Mouse (Mus musculus) midbrain, postnatal 0 days (tissue): Measurements from ENCODE around the gene 5830473C10Rik. TPM values are rescaled to one million over a fixed set of nuclear protein-coding genes. Genes with fewer than 3 reads are reported as not detected.
"Not testable (repeated sequence)": the region's sequence is repeated elsewhere in the genome, so short reads cannot be mapped to it uniquely, and the experiment has no call there.

Source experiments
- ATAC-seq: fragments of 200-750 bp; cut with Nextera tagmentation; 2 replicates; pipeline ENCODE4 v1.8.0; 2017; ENCODE audit warnings: moderate number of reproducible peaks, mild to moderate bottlenecking, moderate TSS enrichment, moderate library complexity; ENCODE audit not compliant: low FRiP score
- DNase-seq: peaks from one replicate; pipeline ENCODE4 v3.0.0-alpha.2; 2015; ENCODE audit warnings: low spot score
- H3K27ac ChIP-seq: fragments of 300-500 bp; sonication (generic); 2 replicates; pipeline ENCODE4 v1.5.1; 2014; ENCODE audit warnings: low read depth, mild to moderate bottlenecking, low read length, mixed read lengths
- H3K27me3 ChIP-seq: fragments of 300-500 bp; sonication (generic); 2 replicates; pipeline ENCODE4 v1.6.1; 2014; ENCODE audit warnings: low read length, control low read depth, mixed read lengths; ENCODE audit not compliant: insufficient read depth
- H3K36me3 ChIP-seq: fragments of 300-500 bp; sonication (generic); 2 replicates; pipeline ENCODE4 v1.6.1; 2014; ENCODE audit warnings: low read length, control low read depth, mixed read lengths; ENCODE audit not compliant: insufficient read depth
- H3K4me1 ChIP-seq: fragments of 300-500 bp; sonication (generic); 2 replicates; pipeline ENCODE4 v1.6.1; 2014; ENCODE audit warnings: mild to moderate bottlenecking, control low read depth, antibody characterized with exemption, low read length, mixed read lengths; ENCODE audit not compliant: insufficient read depth
- H3K4me2 ChIP-seq: fragments of 300-500 bp; sonication (generic); 2 replicates; pipeline ENCODE4 v1.6.1; 2014; ENCODE audit warnings: low read depth, mild to moderate bottlenecking, low read length, mixed read lengths; ENCODE audit not compliant: poor library complexity, severe bottlenecking
- H3K4me3 ChIP-seq: fragments of 300-500 bp; sonication (generic); 2 replicates; pipeline ENCODE4 v1.5.1; 2014; ENCODE audit warnings: low read depth, mild to moderate bottlenecking, low read length, moderate library complexity
- H3K9ac ChIP-seq: fragments of 300-500 bp; sonication (generic); replicated peaks from 2 replicates; pipeline ENCODE4 v1.6.1; 2014; ENCODE audit warnings: mild to moderate bottlenecking, low read length, moderate library complexity, mixed read lengths; ENCODE audit not compliant: poor library complexity, severe bottlenecking
- H3K9me3 ChIP-seq: fragments of 300-500 bp; sonication (generic); 2 replicates; pipeline ENCODE4 v1.6.1; 2016; ENCODE audit warnings: low read length, control low read depth
- CTCF ChIP-seq: IDR thresholded peaks from 2 replicates; pipeline ENCODE4 v1.5.1; 2016; ENCODE audit warnings: antibody characterized with exemption, mild to moderate bottlenecking
- WGBS: fragments of 180-500 bp; shearing (Covaris S2); extraction: QIAGEN DNeasy Blood & Tissue Kit; methylation state at CpG from one replicate; pipeline ENCODE4 v1.1.7; 2014; 5-methylcytosine and 5-hydroxymethylcytosine counted together
- polyA plus RNA-seq: library from polyadenylated mRNA; unstranded; fragments of >200 nt; fragmentation: Nextera tagmentation; extraction: Ambion mirVana; gene quantifications from 2 replicates; pipeline ENCODE4 v1.2.1, GENCODE M21; 2015
- total RNA-seq: library from RNA; depleted of rRNA; stranded (reverse); fragments of >200 nt; gene quantifications from 2 replicates; pipeline ENCODE4 v1.2.3, GENCODE M21; 2014

The 5830473C10Rik gene
- total and polyA plus RNA-seq, 2 experiments from 2014 or later, result 0.19 TPM; not detected in 1

- Histone ChIP-seq H3K4me2 (no peak overlapping the region), H3K4me1 (no peaks in the 10 kb centered on the region), H3K27ac (no peak overlapping the region), H3K9ac (no peak overlapping the region), H3K4me3 (no peak overlapping the region), H3K36me3 (no peaks in the 10 kb centered on the region), H3K27me3 (no peaks in the 10 kb centered on the region), H3K9me3 (no peaks in the 10 kb centered on the region)
- DNase-seq (peak; percentile 78), ATAC-seq (no peak; the same call in 1 of the 2 replicates)
- peak; percentile 82 for TF ChIP-seq CTCF
- 17% methylated on average over 6 of the region's 6 CpGs for WGBS
Observed at GRCm38 (mm10) chr5:90601469-90601868, 40.6 kb downstream of the 5830473C10Rik start.

GRCm38 (mm10) chr5:90603407-90603923, 42.6 kb downstream of the 5830473C10Rik start:
- ATAC-seq (no peak), DNase-seq (peak; percentile 30)
- no peak overlapping the region for H3K4me2 ChIP-seq
- no peaks in the 10 kb centered on the region for H3K9me3 ChIP-seq
- H3K36me3 ChIP-seq, result no peaks in the 10 kb centered on the region
- no peaks in the 10 kb centered on the region for H3K27me3 ChIP-seq
- TF ChIP-seq CTCF, result no peak
- no peak overlapping the region for H3K4me3 ChIP-seq
- H3K4me1 ChIP-seq, result no peaks in the 10 kb centered on the region
- 0 out of 2 replicates have a peak overlapping the region, but pooled peaks have one; percentile 10 for H3K9ac ChIP-seq
- H3K27ac ChIP-seq, result no peak overlapping the region
- 54% methylated on average over 13 of the region's 13 CpGs for WGBS

- ATAC-seq (no peak), DNase-seq (no peak)
- Histone ChIP-seq H3K4me3 (no peak overlapping the region), H3K27ac (no peak overlapping the region), H3K27me3 (no peaks in the 10 kb centered on the region), H3K36me3 (no peaks in the 10 kb centered on the region), H3K4me1 (no peaks in the 10 kb centered on the region), H3K4me2 (no peak overlapping the region), H3K9ac (no peak overlapping the region), H3K9me3 (no peaks in the 10 kb centered on the region)
- 78% methylated on average over 11 of the region's 11 CpGs for WGBS
- TF ChIP-seq CTCF, result no peak
Observed at GRCm38 (mm10) chr5:90608906-90609305, 48.0 kb downstream of the 5830473C10Rik start.

- Histone ChIP-seq H3K4me2 (no peak overlapping the region), H3K27ac (no peak overlapping the region), H3K9me3 (no peaks in the 10 kb centered on the region), H3K9ac (no peak overlapping the region), H3K36me3 (no peaks in the 10 kb centered on the region), H3K4me1 (no peaks in the 10 kb centered on the region), H3K4me3 (no peak overlapping the region), H3K27me3 (no peaks in the 10 kb centered on the region)
- no peak for TF ChIP-seq CTCF
- ATAC-seq, result no peak
- DNase-seq, result no peak
- WGBS, result 93% methylated on average over 3 of the region's 3 CpGs
Observed at GRCm38 (mm10) chr5:90611388-90611787, 50.5 kb downstream of the 5830473C10Rik start.

DNA sequence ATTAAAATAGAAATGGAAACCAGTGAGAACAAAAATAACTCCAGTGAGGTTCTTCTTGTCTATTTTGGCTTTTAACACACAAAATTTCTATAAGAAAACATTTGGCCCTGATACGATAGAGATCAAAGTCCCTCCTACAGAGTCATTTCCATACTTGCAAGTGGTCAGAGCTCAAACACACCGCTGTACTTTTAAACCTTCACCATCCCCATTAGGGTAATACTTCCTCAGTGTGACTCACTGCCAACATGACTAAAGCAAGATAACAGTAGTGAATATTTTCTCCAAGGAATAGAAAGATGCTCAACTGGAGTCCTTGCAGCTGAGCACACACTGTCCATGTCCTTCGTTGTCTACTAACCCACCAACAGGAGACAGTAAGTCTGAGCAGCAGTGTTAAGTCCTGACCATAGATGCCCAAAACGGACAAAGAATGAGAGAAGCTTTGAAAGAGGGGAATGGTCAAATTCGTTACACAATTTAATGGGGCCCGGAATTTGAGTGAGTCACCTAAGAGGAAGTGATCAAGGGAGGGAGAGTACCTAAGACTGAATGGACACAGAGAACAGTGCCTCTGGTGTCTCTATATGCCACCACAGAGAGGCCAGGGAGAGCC, 51.2 kb downstream of the 5830473C10Rik start:
- Histone ChIP-seq H3K4me1 (no peaks in the 10 kb centered on the region), H3K27me3 (no peaks in the 10 kb centered on the region), H3K4me2 (no peak overlapping the region), H3K9ac (no peak overlapping the region), H3K36me3 (no peaks in the 10 kb centered on the region), H3K27ac (no peak overlapping the region), H3K4me3 (no peak overlapping the region), H3K9me3 (no peaks in the 10 kb centered on the region)
- no peak for TF ChIP-seq CTCF
- no peak for DNase-seq
- ATAC-seq, result no peak
- WGBS, result 84% methylated on average over 6 of the region's 6 CpGs

DNA sequence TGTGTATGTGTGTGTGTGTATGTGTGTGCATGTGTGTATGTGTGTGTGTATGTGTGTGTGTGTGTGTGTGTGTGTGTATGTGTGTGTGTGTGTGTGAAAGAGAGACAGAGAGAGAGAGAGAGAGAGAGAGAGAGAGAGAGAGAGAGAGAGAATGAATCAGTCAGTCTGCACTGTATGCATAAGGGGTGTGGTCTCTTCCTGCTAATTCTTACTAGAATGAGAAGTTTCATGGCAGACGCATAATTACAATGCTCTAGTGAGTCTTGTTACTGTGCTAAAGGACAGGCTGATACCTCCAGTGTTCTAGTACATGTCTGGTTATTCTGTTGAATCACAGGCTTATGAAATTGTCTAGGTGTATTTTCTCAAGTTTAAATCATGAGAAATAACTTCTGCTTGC, 51.8 kb downstream of the 5830473C10Rik start:
- not testable (repeated sequence) for H3K4me3 ChIP-seq, H3K9me3 ChIP-seq, ATAC-seq, H3K36me3 ChIP-seq, DNase-seq, H3K27ac ChIP-seq, H3K27me3 ChIP-seq, H3K4me1 ChIP-seq, H3K4me2 ChIP-seq, H3K9ac ChIP-seq
- WGBS, result 83% methylated on average over 1 of the region's 1 CpGs
